Mouse (Mus musculus) cerebellum, adult (tissue): Measurements from ENCODE around the gene Gtpbp8.

Source experiments
- ATAC-seq: cut with Nextera tagmentation; 2 replicates; pipeline ENCODE4 v1.9.2; 2017; ENCODE audit warnings: mild to moderate bottlenecking, moderate library complexity, mixed read lengths; ENCODE audit not compliant: insufficient number of reproducible peaks, low FRiP score, low TSS enrichment

The Gtpbp8 gene

GRCm38 (mm10) chr16:44745866-44746562 is at the start of gene Gtpbp8:
Gtpbp8 (minus strand) TSS chr16:44746363.
- ATAC-seq: peak; percentile 94

GRCm38 (mm10) chr16:44794416-44794815 is 48.3 kb upstream of the Gtpbp8 start:
- no peak for ATAC-seq

GRCm38 (mm10) chr16:44786934-44787333 is 40.8 kb upstream of the Gtpbp8 start:
- no peak for ATAC-seq

GRCm38 (mm10) chr16:44780751-44781150 is 34.6 kb upstream of the Gtpbp8 start:
- no peak for ATAC-seq

GRCm38 (mm10) chr16:44779494-44779893 is 33.3 kb upstream of the Gtpbp8 start:
- no peak for ATAC-seq

GRCm38 (mm10) chr16:44778538-44779147 is 32.5 kb upstream of the Gtpbp8 start:
- ATAC-seq: no peak

- no peak for ATAC-seq
Observed at GRCm38 (mm10) chr16:44774201-44774600, 28.0 kb upstream of the Gtpbp8 start.

- ATAC-seq: no peak
Observed at GRCm38 (mm10) chr16:44773673-44774072, 27.5 kb upstream of the Gtpbp8 start.

GRCm38 (mm10) chr16:44772577-44772976 is 26.4 kb upstream of the Gtpbp8 start:
- no peak for ATAC-seq

GRCm38 (mm10) chr16:44767967-44768366 is 21.8 kb upstream of the Gtpbp8 start:
- ATAC-seq: no peak

- ATAC-seq: no peak
Observed at GRCm38 (mm10) chr16:44767506-44767905, 21.3 kb upstream of the Gtpbp8 start.

- no peak for ATAC-seq
Observed at GRCm38 (mm10) chr16:44766320-44766892, 20.2 kb upstream of the Gtpbp8 start.

GRCm38 (mm10) chr16:44765555-44766319 is 19.6 kb upstream of the Gtpbp8 start, which contains the start of gene Cd200r1:
Cd200r1 (plus strand) TSS chr16:44765736.
- no peak for ATAC-seq

GRCm38 (mm10) chr16:44761811-44762210 is 15.6 kb upstream of the Gtpbp8 start:
- no peak for ATAC-seq

GRCm38 (mm10) chr16:44757700-44758099 is 11.5 kb upstream of the Gtpbp8 start:
- ATAC-seq: no peak

- ATAC-seq: no peak
Observed at GRCm38 (mm10) chr16:44748007-44748406, 1.8 kb upstream of the Gtpbp8 start.

- ATAC-seq: peak; percentile 3; the same call in 1 of the 2 replicates
Observed at GRCm38 (mm10) chr16:44745471-44745865, 695 bp downstream of the Gtpbp8 start.

GRCm38 (mm10) chr16:44742753-44743152 is 3.4 kb downstream of the Gtpbp8 start:
- ATAC-seq: no peak

- ATAC-seq: no peak
Observed at GRCm38 (mm10) chr16:44736118-44736517, 10.0 kb downstream of the Gtpbp8 start.

- ATAC-seq: no peak
Observed at GRCm38 (mm10) chr16:44735676-44736075, 10.5 kb downstream of the Gtpbp8 start.

GRCm38 (mm10) chr16:44734059-44734458 is 12.1 kb downstream of the Gtpbp8 start:
- ATAC-seq: no peak
